Mouse (Mus musculus): ENCODE measurements around the gene Chrdl1.

Chrdl1 gene

DNA sequence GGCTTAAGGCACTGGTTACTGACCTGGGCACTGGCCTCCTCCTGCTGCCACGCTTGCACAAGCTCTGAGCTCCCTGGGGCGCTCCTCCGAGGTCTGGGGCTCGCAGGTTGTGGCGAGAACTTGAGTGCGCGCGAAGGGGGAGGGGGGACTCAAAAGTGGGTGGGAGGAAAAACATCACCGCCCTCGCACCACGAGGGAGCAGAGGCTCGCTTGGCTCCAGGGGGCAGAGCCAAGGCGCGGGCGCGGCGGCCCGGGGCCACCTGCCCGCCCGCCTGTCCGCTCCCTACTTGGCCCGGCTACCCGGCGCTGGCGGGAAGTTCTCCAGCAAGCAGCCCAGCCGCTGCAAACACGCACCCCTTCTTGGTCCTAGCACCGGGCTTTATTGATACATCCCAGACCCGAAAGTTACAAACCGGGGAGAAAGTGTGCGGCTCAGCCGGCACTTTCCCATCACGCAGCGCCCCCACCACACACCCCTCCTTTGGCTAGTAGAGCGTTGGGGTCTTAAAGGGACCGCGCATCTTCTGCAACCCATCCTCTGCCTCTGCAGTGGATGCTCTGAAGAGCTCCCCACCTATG is at the start of gene Chrdl1:
Gene Chrdl1, minus strand, starts transcription at position 472 of the 579 bp plus-strand sequence.
- TF ChIP-seq GATA4 (IDR thresholded peaks at IDR 0.05; ENCODE audit: insufficient replicate concordance, low read length) = no peak

DNA sequence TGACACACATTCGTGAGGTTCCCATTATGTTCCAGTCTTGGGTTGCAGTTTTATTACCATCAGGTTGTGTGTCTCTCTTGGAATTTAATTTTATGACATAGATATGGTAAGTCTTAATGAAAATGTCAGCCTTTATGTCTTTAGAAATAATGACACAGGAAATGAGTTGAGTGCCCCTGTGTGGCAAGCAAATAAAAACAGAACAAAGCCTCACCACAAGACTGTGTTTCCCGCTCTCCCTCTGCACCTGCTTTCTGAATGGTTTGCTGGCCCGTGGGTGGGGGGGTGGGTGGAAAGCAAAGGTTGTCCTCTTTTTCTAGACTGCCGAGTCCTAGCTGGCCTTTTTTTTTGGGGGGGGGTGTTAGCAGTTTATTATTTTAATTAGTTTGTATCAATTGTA is 48.6 kb upstream of the Chrdl1 start:
- no peak for TF ChIP-seq GATA4 (IDR thresholded peaks at IDR 0.05; ENCODE audit: insufficient replicate concordance, low read length)

- TF ChIP-seq GATA4 (IDR thresholded peaks at IDR 0.05; ENCODE audit: insufficient replicate concordance, low read length) = no peak
Measured at GRCm38 (mm10) chrX:143404601-143405000, 10.5 kb upstream of the Chrdl1 start.

GRCm38 (mm10) chrX:143366256-143366959 is 27.7 kb downstream of the Chrdl1 start:
- TF ChIP-seq GATA4 (IDR thresholded peaks at IDR 0.05; ENCODE audit: insufficient replicate concordance, low read length) = no peak

- no peak for TF ChIP-seq GATA4 (IDR thresholded peaks at IDR 0.05; ENCODE audit: insufficient replicate concordance, low read length)
Measured at GRCm38 (mm10) chrX:143347227-143347626, 46.8 kb downstream of the Chrdl1 start.

GRCm38 (mm10) chrX:143346739-143347138 is 47.3 kb downstream of the Chrdl1 start:
- TF ChIP-seq GATA4 (IDR thresholded peaks at IDR 0.05; ENCODE audit: insufficient replicate concordance, low read length) = no peak

GRCm38 (mm10) chrX:143344509-143345495 is 49.3 kb downstream of the Chrdl1 start:
- no peak for TF ChIP-seq GATA4 (IDR thresholded peaks at IDR 0.05; ENCODE audit: insufficient replicate concordance, low read length)

GRCm38 (mm10) chrX:143338156-143338555 is 55.9 kb downstream of the Chrdl1 start:
- no peak for TF ChIP-seq GATA4 (IDR thresholded peaks at IDR 0.05; ENCODE audit: insufficient replicate concordance, low read length)

- TF ChIP-seq GATA4 (IDR thresholded peaks at IDR 0.05; ENCODE audit: insufficient replicate concordance, low read length) = no peak
Measured at GRCm38 (mm10) chrX:143337561-143337960, 56.5 kb downstream of the Chrdl1 start.

GRCm38 (mm10) chrX:143336661-143337060 is 57.4 kb downstream of the Chrdl1 start:
- no peak for TF ChIP-seq GATA4 (IDR thresholded peaks at IDR 0.05; ENCODE audit: insufficient replicate concordance, low read length)

GRCm38 (mm10) chrX:143335846-143336245 is 58.2 kb downstream of the Chrdl1 start:
- TF ChIP-seq GATA4 (IDR thresholded peaks at IDR 0.05; ENCODE audit: insufficient replicate concordance, low read length) = no peak

DNA sequence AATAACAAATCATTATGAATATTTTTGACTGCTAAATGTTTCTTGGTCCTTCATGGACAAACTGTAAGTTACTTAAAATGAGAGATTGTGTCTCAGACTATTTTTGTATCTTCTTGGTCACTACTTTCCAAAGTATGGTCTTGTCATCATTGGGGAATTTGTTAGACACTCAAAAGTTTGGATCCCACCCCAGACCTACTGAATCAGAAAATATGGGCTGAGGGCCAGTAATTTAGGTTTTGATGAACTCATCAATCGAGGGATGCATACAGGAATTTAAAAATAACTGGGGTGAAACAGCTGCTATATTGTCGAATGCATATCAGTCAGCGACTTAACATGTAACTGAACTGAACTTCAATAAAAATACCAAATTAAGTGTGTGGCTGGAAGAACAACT is 80.9 kb downstream of the Chrdl1 start:
- TF ChIP-seq GATA4 (IDR thresholded peaks at IDR 0.05; ENCODE audit: insufficient replicate concordance, low read length) = no peak

GRCm38 (mm10) chrX:143294726-143295125 is 99.3 kb downstream of the Chrdl1 start:
- TF ChIP-seq GATA4 (IDR thresholded peaks at IDR 0.05; ENCODE audit: insufficient replicate concordance, low read length) = no peak

GRCm38 (mm10) chrX:143275202-143275601 is 118.9 kb downstream of the Chrdl1 start:
- no peak for TF ChIP-seq GATA4 (IDR thresholded peaks at IDR 0.05; ENCODE audit: insufficient replicate concordance, low read length)

- no peak for TF ChIP-seq GATA4 (IDR thresholded peaks at IDR 0.05; ENCODE audit: insufficient replicate concordance, low read length)
Measured at GRCm38 (mm10) chrX:143250709-143251108, 143.4 kb downstream of the Chrdl1 start.

Measured in liver, adult (tissue).